Mouse (Mus musculus) heart, embryonic 12.5 days (tissue): Measurements from ENCODE around the gene Gm20388. TPM values are rescaled to one million over a fixed set of nuclear protein-coding genes. Genes with fewer than 3 reads are reported as not detected.
"Not testable (repeated sequence)": the region's sequence is repeated elsewhere in the genome, so short reads cannot be mapped to it uniquely, and the experiment has no call there.

Experiments used
- ATAC-seq: fragments of 200-750 bp; cut with Nextera tagmentation; 2 replicates; pipeline ENCODE4 v1.8.0; 2017; ENCODE audit warnings: moderate TSS enrichment, moderate library complexity; ENCODE audit not compliant: insufficient number of reproducible peaks, low FRiP score
- H3K27ac ChIP-seq: fragments of 300-500 bp; sonication (generic); 2 replicates; pipeline ENCODE4 v1.5.1; 2016; ENCODE audit warnings: mild to moderate bottlenecking, moderate library complexity; ENCODE audit not compliant: poor library complexity, severe bottlenecking
- H3K27me3 ChIP-seq: fragments of 300-500 bp; sonication (generic); replicated peaks from 2 replicates; pipeline ENCODE4 v1.6.1; 2016; ENCODE audit warnings: mild to moderate bottlenecking, moderate library complexity
- H3K36me3 ChIP-seq: fragments of 300-500 bp; sonication (generic); 2 replicates; pipeline ENCODE4 v1.6.1; 2016; ENCODE audit warnings: mild to moderate bottlenecking, moderate library complexity
- H3K4me1 ChIP-seq: fragments of 300-500 bp; sonication (generic); replicated peaks from 2 replicates; pipeline ENCODE4 v1.6.1; 2016; ENCODE audit warnings: mild to moderate bottlenecking
- H3K4me2 ChIP-seq: fragments of 300-500 bp; sonication (generic); 2 replicates; pipeline ENCODE4 v1.6.1; 2016; ENCODE audit warnings: mild to moderate bottlenecking, moderate library complexity
- H3K4me3 ChIP-seq: fragments of 300-500 bp; sonication (generic); 2 replicates; pipeline ENCODE4 v1.5.1; 2016; ENCODE audit warnings: mild to moderate bottlenecking
- H3K9ac ChIP-seq: fragments of 300-500 bp; sonication (generic); 2 replicates; pipeline ENCODE4 v1.6.1; 2016; ENCODE audit warnings: mild to moderate bottlenecking, moderate library complexity
- H3K9me3 ChIP-seq: fragments of 300-500 bp; sonication (generic); replicated peaks from 2 replicates; pipeline ENCODE4 v1.6.1; 2016; ENCODE audit warnings: mild to moderate bottlenecking, moderate library complexity
- WGBS: fragments of 180-500 bp; shearing (Covaris S2); methylation state at CpG from one replicate; pipeline ENCODE4 v1.1.7; 2016; 5-methylcytosine and 5-hydroxymethylcytosine counted together
- polyA plus RNA-seq: library from polyadenylated mRNA; unstranded; fragments of >200 nt; fragmentation: Nextera tagmentation; extraction: Ambion mirVana; gene quantifications from 2 replicates; pipeline ENCODE4 v1.2.1, GENCODE M21; 2016

Gm20388 gene
- polyA plus RNA-seq, 1 experiment from 2014 or later = not detected

- no peak for ATAC-seq
- H3K36me3 ChIP-seq = no peaks in the 10 kb centered on the region
- no peaks in the 10 kb centered on the region for H3K9me3 ChIP-seq
- no peak overlapping the region for H3K4me3 ChIP-seq
- no peak overlapping the region for H3K27ac ChIP-seq
- WGBS = 59% methylated on average over 5 of the region's 5 CpGs
- H3K9ac ChIP-seq = no peak overlapping the region
- H3K4me2 ChIP-seq = no peak overlapping the region
- H3K27me3 ChIP-seq = no peaks in the 10 kb centered on the region
- peaks cover 50% of the 10 kb centered on the region for H3K4me1 ChIP-seq
Observed at GRCm38 (mm10) chr8:120325172-120325767, 414.6 kb downstream of the Gm20388 start.

GRCm38 (mm10) chr8:120327131-120327554, 416.5 kb downstream of the Gm20388 start:
- ATAC-seq = no peak
- Histone ChIP-seq H3K4me1 (peaks cover 61% of the 10 kb centered on the region), H3K9me3 (no peaks in the 10 kb centered on the region), H3K4me3 (no peak overlapping the region), H3K27me3 (no peaks in the 10 kb centered on the region), H3K4me2 (no peak overlapping the region), H3K27ac (no peak overlapping the region), H3K36me3 (no peaks in the 10 kb centered on the region), H3K9ac (no peak overlapping the region)
- WGBS = 55% methylated on average over 3 of the region's 3 CpGs

GRCm38 (mm10) chr8:120328361-120329022, 417.9 kb downstream of the Gm20388 start:
- 71% methylated on average over 13 of the region's 13 CpGs for WGBS
- Histone ChIP-seq H3K27ac (no peak overlapping the region), H3K4me2 (no peak overlapping the region), H3K27me3 (no peaks in the 10 kb centered on the region), H3K4me3 (no peak overlapping the region), H3K36me3 (no peaks in the 10 kb centered on the region), H3K4me1 (peaks cover 54% of the 10 kb centered on the region), H3K9me3 (no peaks in the 10 kb centered on the region), H3K9ac (no peak overlapping the region)
- no peak for ATAC-seq

GRCm38 (mm10) chr8:120329030-120329748, 418.5 kb downstream of the Gm20388 start:
- Histone ChIP-seq H3K4me3 (no peak overlapping the region), H3K9me3 (no peaks in the 10 kb centered on the region), H3K27me3 (no peaks in the 10 kb centered on the region), H3K36me3 (no peaks in the 10 kb centered on the region), H3K9ac (no peak overlapping the region), H3K27ac (no peak overlapping the region), H3K4me1 (peaks cover 51% of the 10 kb centered on the region), H3K4me2 (no peak overlapping the region)
- 81% methylated on average over 11 of the region's 11 CpGs for WGBS
- no peak for ATAC-seq

- no peak overlapping the region for H3K9ac ChIP-seq
- H3K4me3 ChIP-seq = no peak overlapping the region
- no peaks in the 10 kb centered on the region for H3K36me3 ChIP-seq
- H3K4me2 ChIP-seq = no peak overlapping the region
- H3K4me1 ChIP-seq = peaks cover 54% of the 10 kb centered on the region
- WGBS = 61% methylated on average over 7 of the region's 7 CpGs
- no peak overlapping the region for H3K27ac ChIP-seq
- no peak for ATAC-seq
- H3K27me3 ChIP-seq = no peaks in the 10 kb centered on the region
- no peaks in the 10 kb centered on the region for H3K9me3 ChIP-seq
Observed at GRCm38 (mm10) chr8:120331027-120331426, 420.4 kb downstream of the Gm20388 start.

GRCm38 (mm10) chr8:120332379-120333229, 422.0 kb downstream of the Gm20388 start:
- no peak for ATAC-seq
- Histone ChIP-seq H3K36me3 (no peaks in the 10 kb centered on the region), H3K9ac (no peak overlapping the region), H3K27me3 (no peaks in the 10 kb centered on the region), H3K9me3 (no peaks in the 10 kb centered on the region), H3K27ac (no peak overlapping the region), H3K4me1 (peaks cover 64% of the 10 kb centered on the region), H3K4me2 (no peak overlapping the region), H3K4me3 (no peak overlapping the region)
- 61% methylated on average over 16 of the region's 16 CpGs for WGBS

GRCm38 (mm10) chr8:120333681-120334080, 423.0 kb downstream of the Gm20388 start:
- H3K4me2 ChIP-seq = no peak overlapping the region
- no peak for ATAC-seq
- H3K4me1 ChIP-seq = peaks cover 58% of the 10 kb centered on the region
- H3K4me3 ChIP-seq = no peak overlapping the region
- H3K9me3 ChIP-seq = 0 out of 2 replicates have a peak, but pooled peaks cover 3% of the 10 kb centered on the region
- no peaks in the 10 kb centered on the region for H3K27me3 ChIP-seq
- no peak overlapping the region for H3K9ac ChIP-seq
- no peak overlapping the region for H3K27ac ChIP-seq
- 78% methylated on average over 4 of the region's 4 CpGs for WGBS
- no peaks in the 10 kb centered on the region for H3K36me3 ChIP-seq

GRCm38 (mm10) chr8:120334261-120334660, 423.6 kb downstream of the Gm20388 start:
- not testable (repeated sequence) for H3K4me2 ChIP-seq, ATAC-seq, H3K9me3 ChIP-seq, H3K27me3 ChIP-seq, H3K36me3 ChIP-seq, H3K4me3 ChIP-seq
- Histone ChIP-seq H3K27ac (peak overlapping the region; percentile 42), H3K9ac (0 out of 2 replicates have a peak overlapping the region, but pooled peaks have one; percentile 47), H3K4me1 (peaks cover 55% of the 10 kb centered on the region)
- WGBS = 83% methylated on average over 3 of the region's 3 CpGs

GRCm38 (mm10) chr8:120334878-120335261, 424.2 kb downstream of the Gm20388 start:
- Histone ChIP-seq H3K4me1 (peaks cover 60% of the 10 kb centered on the region), H3K36me3 (0 out of 2 replicates have a peak, but pooled peaks cover 3% of the 10 kb centered on the region), H3K4me2 (peak overlapping the region; percentile 53; the same call in 1 of the 2 replicates), H3K27me3 (no peaks in the 10 kb centered on the region), H3K27ac (peak overlapping the region; percentile 42), H3K4me3 (no peak overlapping the region), H3K9me3 (0 out of 2 replicates have a peak, but pooled peaks cover 6% of the 10 kb centered on the region), H3K9ac (peak overlapping the region; percentile 47; the same call in 1 of the 2 replicates)
- ATAC-seq = peak; percentile 49; the same call in 1 of the 2 replicates
- 10% methylated on average over 5 of the region's 5 CpGs for WGBS

GRCm38 (mm10) chr8:120335262-120336086, 424.8 kb downstream of the Gm20388 start:
- Histone ChIP-seq H3K4me3 (peak overlapping the region; percentile 19; the same call in 1 of the 2 replicates), H3K36me3 (0 out of 2 replicates have a peak, but pooled peaks cover 3% of the 10 kb centered on the region), H3K9me3 (0 out of 2 replicates have a peak, but pooled peaks cover 6% of the 10 kb centered on the region), H3K27ac (peak overlapping the region; percentile 42), H3K27me3 (no peaks in the 10 kb centered on the region), H3K4me1 (peaks cover 66% of the 10 kb centered on the region), H3K4me2 (peak overlapping the region; percentile 53), H3K9ac (peak overlapping the region; percentile 42)
- WGBS = 15% methylated on average over 17 of the region's 17 CpGs
- no peak for ATAC-seq
